Mouse (Mus musculus) liver, embryonic 14 days (tissue): ENCODE data around the gene Susd6. TPM values are rescaled to one million over a fixed set of nuclear protein-coding genes. Genes with fewer than 3 reads are reported as not detected.

Experiments used
- polyA plus RNA-seq: library from polyadenylated mRNA; depleted of rRNA; stranded (reverse); fragments of >200 nt; gene quantifications from 2 replicates; pipeline ENCODE4 v1.2.3, GENCODE M21; 2012; rRNA removed

Susd6 gene
- polyA plus RNA-seq: 10.2 and 11.8 TPM in 2 replicates

DNA sequence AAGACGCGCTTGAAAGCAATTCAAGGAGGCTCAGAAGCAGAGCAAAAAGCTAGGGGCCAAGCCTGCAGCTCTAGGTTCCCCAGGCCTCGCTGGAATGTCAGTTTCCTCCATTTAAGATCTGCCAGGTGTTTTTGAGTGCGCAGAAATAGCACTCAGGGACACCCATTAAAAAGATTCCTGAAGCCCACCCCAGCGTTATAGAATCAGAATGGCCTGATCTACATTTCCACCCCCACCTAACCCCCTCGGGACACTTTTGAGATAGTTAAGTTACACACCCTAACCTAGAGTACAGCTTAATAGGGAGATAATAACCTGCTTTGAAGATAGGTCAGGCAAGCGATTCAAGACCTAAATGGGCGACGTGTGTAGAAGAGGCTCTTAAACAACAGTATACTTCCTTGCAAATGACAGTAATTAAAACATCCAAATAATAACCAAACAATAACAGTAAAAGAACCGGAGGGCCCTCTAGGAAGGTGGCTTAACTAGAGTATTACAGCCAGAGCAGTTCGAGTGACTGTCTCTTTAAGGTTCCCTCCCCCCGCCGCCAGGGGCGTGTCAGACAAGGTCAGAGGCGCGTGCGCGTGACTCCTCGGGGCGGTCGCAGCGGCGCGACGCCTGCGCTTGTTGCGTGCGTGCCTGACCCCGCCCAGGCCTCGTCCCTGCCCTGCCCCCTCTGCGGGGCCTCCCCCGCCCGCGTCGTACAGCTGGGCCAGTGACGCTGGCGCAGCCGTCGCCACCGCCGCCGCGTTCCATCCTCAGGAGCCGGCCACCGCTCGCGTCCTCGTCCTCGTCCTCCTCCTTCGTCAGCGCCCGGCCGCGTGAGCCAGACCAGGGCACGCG lies at the start of gene Susd6:
Gene Susd6, plus strand, starts transcription at position 662 of the 846 bp plus-strand sequence.

DNA sequence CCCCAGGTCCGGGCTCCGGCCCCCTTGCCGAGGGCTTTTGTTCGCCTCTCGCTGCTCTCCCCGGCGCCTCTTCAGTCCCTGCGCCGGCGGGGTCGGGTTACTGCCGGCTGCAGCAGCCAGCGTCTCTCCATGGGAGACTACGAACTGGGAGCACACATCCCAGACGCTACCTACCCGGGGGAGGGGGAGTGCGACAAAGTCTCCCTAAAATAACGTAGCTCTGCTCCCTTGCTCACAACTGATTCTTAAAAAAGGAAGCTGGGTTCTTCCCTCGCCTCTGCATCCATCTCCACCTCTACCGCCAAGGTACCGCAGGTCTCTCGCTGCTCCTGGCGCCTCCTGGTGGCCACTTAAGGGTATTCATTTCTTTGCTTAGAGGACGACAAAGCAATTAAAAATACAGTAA lies 29.9 kb upstream of the Susd6 start, which contains the start of gene Ccdc177:
Gene Ccdc177, minus strand, starts transcription at position 292 of the 406 bp plus-strand sequence.

Other genes with a start within 250 kb of the Susd6 start
- gene Slc39a9, start 146.6 kb upstream of the Susd6 start, polyA plus RNA-seq: 9.1 and 10.7 TPM in 2 replicates
- 160 and 161 TPM in 2 replicates for gene Erh, start 146.2 kb upstream of the Susd6 start, polyA plus RNA-seq
- 0.16 and 0.19 TPM in 2 replicates for gene Plekhd1, start 97.9 kb upstream of the Susd6 start, polyA plus RNA-seq
- gene Ccdc177, start 29.8 kb upstream of the Susd6 start, polyA plus RNA-seq: not detected in 2 replicates
- 300 and 337 TPM in 2 replicates for gene Srsf5, start 155.0 kb downstream of the Susd6 start, polyA plus RNA-seq
- 1.4 and 1.6 TPM in 2 replicates for gene Slc10a1, start 178.2 kb downstream of the Susd6 start, polyA plus RNA-seq
- gene Smoc1, start 236.3 kb downstream of the Susd6 start, polyA plus RNA-seq: 6.0 and 7.2 TPM in 2 replicates